Mouse (Mus musculus): ENCODE measurements around the gene Adipor2.

GRCm38 (mm10) chr6:119303331-119303730 lies 114.2 kb downstream of the Adipor2 start:
- TF ChIP-seq CTCF (IDR thresholded peaks at IDR 0.05; ENCODE audit: insufficient read depth, low read depth, low read length) (no peak), POLR2A (IDR thresholded peaks at IDR 0.05; ENCODE audit: insufficient read depth, low read depth, low read length) (no peak)
